Mouse (Mus musculus) inflammation-experienced regulatory T-cells, adult 6 months (primary cell): ENCODE measurements around the gene Tubgcp4. TPM values are rescaled to one million over a fixed set of nuclear protein-coding genes. Genes with fewer than 3 reads are reported as not detected.
A peak's percentile ranks its signal among the peaks of the same experiment; 100 is the strongest.
"Not testable (repeated sequence)": the region's sequence is repeated elsewhere in the genome, so short reads cannot be mapped to it uniquely, and the experiment has no call there.

Source experiments
- ATAC-seq: one replicate; pipeline ENCODE4 v1.8.0; 2017
- polyA plus RNA-seq, 3 experiments: library from polyadenylated mRNA; unstranded; fragments of 100-300 nt; shearing (Covaris generic); gene quantifications; one replicate each; pipeline ENCODE4 v1.2.1; 2017

Tubgcp4 gene
- polyA plus RNA-seq, result 100 to 1,000 TPM in 1 of 3 experiments, 10 to 100 TPM in 2; 65.3 to 101 (median 80.2) TPM

GRCm38 (mm10) chr2:121170481-121170971, at the start of gene Tubgcp4:
TSS of gene Tubgcp4 (plus strand) at chr2:121170654.
- peak; percentile 43 for ATAC-seq

- ATAC-seq, result not testable (repeated sequence)
Measured at GRCm38 (mm10) chr2:121126302-121126701, 44.2 kb upstream of the Tubgcp4 start.

GRCm38 (mm10) chr2:121127536-121127935, 42.9 kb upstream of the Tubgcp4 start:
- no peak for ATAC-seq

GRCm38 (mm10) chr2:121128865-121129620, 41.4 kb upstream of the Tubgcp4 start:
- ATAC-seq, result no peak

- no peak for ATAC-seq
Measured at GRCm38 (mm10) chr2:121132822-121133221, 37.6 kb upstream of the Tubgcp4 start.

- ATAC-seq, result no peak
Measured at GRCm38 (mm10) chr2:121137371-121137770, 33.1 kb upstream of the Tubgcp4 start.

GRCm38 (mm10) chr2:121139266-121140017, 31.0 kb upstream of the Tubgcp4 start:
- peak; percentile 24 for ATAC-seq

GRCm38 (mm10) chr2:121140018-121140882, 30.2 kb upstream of the Tubgcp4 start, which contains the start of the genes Adal and Lcmt2:
TSS of gene Adal (plus strand) at chr2:121140428.
TSS of gene Lcmt2 (minus strand) at chr2:121140653.
- peak; percentile 87 for ATAC-seq

GRCm38 (mm10) chr2:121141216-121142035, 29.0 kb upstream of the Tubgcp4 start:
- ATAC-seq, result no peak

GRCm38 (mm10) chr2:121142415-121142814, 28.0 kb upstream of the Tubgcp4 start:
- ATAC-seq, result no peak

- no peak for ATAC-seq
Measured at GRCm38 (mm10) chr2:121149679-121150078, 20.8 kb upstream of the Tubgcp4 start.

DNA sequence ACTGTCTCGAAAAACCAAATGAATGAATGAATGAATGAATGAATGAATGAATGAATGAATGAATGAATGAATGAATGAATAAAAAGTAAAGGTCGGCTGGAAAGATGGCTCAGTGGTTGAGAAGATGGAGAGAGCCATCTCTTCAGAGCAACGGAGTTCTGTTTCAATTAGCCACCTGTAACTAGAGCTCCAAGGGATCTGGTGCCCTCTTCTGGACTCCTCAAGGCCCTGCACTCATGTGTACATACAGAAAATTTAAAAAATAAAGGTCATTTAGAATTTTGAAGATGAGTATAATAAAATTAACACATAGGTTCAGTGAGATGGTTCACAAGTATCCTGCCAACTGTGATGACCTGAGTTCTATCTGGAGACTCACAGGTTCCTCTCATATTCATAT, 17.4 kb upstream of the Tubgcp4 start:
- no peak for ATAC-seq

- no peak for ATAC-seq
Measured at GRCm38 (mm10) chr2:121169173-121169572, 1.3 kb upstream of the Tubgcp4 start.

GRCm38 (mm10) chr2:121169902-121170301, 552 bp upstream of the Tubgcp4 start:
- no peak for ATAC-seq

GRCm38 (mm10) chr2:121170980-121171742, 707 bp downstream of the Tubgcp4 start, which contains the start of gene Zscan29:
TSS of gene Zscan29 (minus strand) at chr2:121171125.
- ATAC-seq, result peak; percentile 79

DNA sequence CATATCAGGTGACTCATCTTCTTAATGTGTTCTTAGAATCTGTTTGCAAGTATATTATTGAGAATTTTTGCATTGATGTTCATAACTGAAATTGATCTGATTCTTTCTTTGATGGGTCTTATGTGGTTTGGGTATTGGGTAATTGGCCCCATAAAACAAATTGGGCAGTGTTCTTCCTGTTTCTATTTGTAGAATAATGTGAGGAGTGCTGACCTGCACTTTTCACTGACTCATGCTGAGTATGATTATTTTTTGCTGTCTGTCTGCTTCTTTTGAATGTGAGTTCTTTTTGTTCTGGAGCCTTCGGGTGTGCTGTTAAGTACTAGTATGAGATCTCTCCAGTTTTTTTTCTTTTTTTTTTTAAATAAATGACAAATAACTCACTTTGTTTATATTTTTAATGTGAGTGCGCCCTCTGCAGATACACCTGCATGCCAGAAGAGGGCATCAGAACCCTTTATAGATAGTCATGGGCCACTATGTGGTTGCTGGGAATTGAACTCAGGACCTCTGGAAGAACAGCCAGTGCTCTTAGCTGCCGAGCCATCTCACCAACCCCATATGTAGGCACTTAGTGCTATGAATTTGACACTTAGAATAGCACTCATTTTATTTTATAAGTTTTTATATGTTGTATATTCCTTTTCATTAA, 8.5 kb downstream of the Tubgcp4 start:
- ATAC-seq, result no peak

DNA sequence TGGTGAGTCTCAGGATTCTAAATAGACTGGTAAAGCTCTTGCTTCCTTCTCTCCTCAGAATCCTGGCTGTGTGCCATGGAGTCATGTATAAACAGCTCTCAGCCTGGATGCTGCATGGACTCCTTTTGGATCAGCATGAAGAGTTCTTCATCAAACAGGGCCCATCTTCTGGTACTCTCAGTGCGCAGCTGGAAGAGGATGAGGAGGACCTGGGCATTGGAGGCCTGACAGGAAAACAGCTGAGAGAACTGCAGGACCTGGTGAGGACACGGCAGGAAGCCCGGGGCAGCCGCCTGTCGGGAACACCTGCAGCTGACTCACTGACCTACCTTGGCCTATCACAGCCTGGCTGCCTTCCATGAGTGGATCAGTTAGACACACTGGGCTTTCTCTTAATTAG, 13.0 kb downstream of the Tubgcp4 start:
- ATAC-seq, result no peak

DNA sequence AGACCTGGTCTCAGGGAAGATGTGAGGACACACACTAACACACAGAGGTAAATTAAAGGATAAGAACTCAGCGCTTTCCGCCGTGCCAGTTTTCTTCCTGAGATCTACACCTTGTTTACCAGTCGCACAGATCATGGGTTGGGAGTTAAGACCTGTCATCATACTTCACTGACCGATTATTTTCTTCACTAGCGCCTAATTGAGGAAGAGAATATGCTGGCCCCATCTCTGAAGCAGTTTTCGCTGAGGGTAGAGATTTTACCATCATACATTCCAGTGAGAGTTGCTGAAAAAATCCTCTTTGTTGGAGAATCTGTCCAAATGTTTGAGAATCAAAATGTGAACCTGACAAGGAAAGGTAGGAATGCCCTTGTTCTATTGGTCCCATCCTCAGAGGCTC, 13.7 kb downstream of the Tubgcp4 start:
- no peak for ATAC-seq

- no peak for ATAC-seq
Measured at GRCm38 (mm10) chr2:121188530-121188929, 18.1 kb downstream of the Tubgcp4 start.

GRCm38 (mm10) chr2:121195466-121195865, 25.0 kb downstream of the Tubgcp4 start:
- ATAC-seq, result no peak
